Mouse (Mus musculus) liver, embryonic 14.5 days (tissue): ENCODE measurements at regions not wholly inside any gene's neighbourhood (a gene's known extent, or its start where the extent isn't known, plus 50 kb on each side); places are given as distances from the start of the nearest gene placed in this dataset.

Experiments
- ATAC-seq: fragments of 200-750 bp; cut with Nextera tagmentation; 2 replicates; pipeline ENCODE4 v1.8.0; 2017; ENCODE audit warnings: moderate number of reproducible peaks, mild to moderate bottlenecking, moderate library complexity; ENCODE audit not compliant: insufficient read depth
- DNase-seq, 3 experiments: peaks; one replicate each; pipeline ENCODE4 v3.0.0-alpha.2; 2012 to 2013; ENCODE audit warnings: low read depth in 3 of 3, low spot score in 3 of 3
- H3K27ac ChIP-seq: fragments of 300-500 bp; sonication (generic); 2 replicates; pipeline ENCODE4 v1.5.1; 2014; ENCODE audit warnings: moderate library complexity, mild to moderate bottlenecking, control low read depth, inconsistent platforms
- H3K27me3 ChIP-seq: fragments of 300-500 bp; sonication (generic); 2 replicates; pipeline ENCODE4 v1.6.1; 2014; ENCODE audit warnings: mild to moderate bottlenecking, low read length, moderate library complexity; ENCODE audit not compliant: control insufficient read depth, insufficient read depth
- H3K36me3 ChIP-seq: fragments of 300-500 bp; sonication (generic); replicated peaks from 2 replicates; pipeline ENCODE4 v1.6.1; 2014; ENCODE audit warnings: low read depth; ENCODE audit not compliant: control insufficient read depth, insufficient read depth
- H3K4me1 ChIP-seq, 2 experiments: fragments of 200-500 bp in 1 of 2; fragments of 300-500 bp in 1 of 2; sonication (generic) in 1 of 2; replicated peaks; 2 replicates each; pipeline ENCODE4 v1.6.1; 2012 to 2014; ENCODE audit warnings: antibody characterized with exemption in 1 of 2, inconsistent platforms in 1 of 2, low read length in 1 of 2; ENCODE audit not compliant: control insufficient read depth in 2 of 2, insufficient read depth in 2 of 2
- H3K4me2 ChIP-seq: fragments of 300-500 bp; sonication (generic); 2 replicates; pipeline ENCODE4 v1.6.1; 2014; ENCODE audit warnings: low read depth, mild to moderate bottlenecking, control low read depth, moderate library complexity
- H3K4me3 ChIP-seq, 2 experiments: fragments of 200-500 bp in 1 of 2; fragments of 300-500 bp in 1 of 2; sonication (generic) in 1 of 2; 2 replicates each; pipeline ENCODE4 v1.5.1; 2012 to 2014; ENCODE audit warnings: low read depth in 2 of 2, low read length in 2 of 2, mild to moderate bottlenecking in 2 of 2, control low read depth in 1 of 2, inconsistent platforms in 1 of 2, moderate library complexity in 1 of 2; ENCODE audit not compliant: insufficient read depth in 1 of 2
- H3K9ac ChIP-seq: fragments of 300-500 bp; sonication (generic); replicated peaks from 2 replicates; pipeline ENCODE4 v1.6.1; 2014; ENCODE audit warnings: mild to moderate bottlenecking, control low read depth, moderate library complexity
- H3K9me3 ChIP-seq: fragments of 300-500 bp; sonication (generic); 2 replicates; pipeline ENCODE4 v1.6.1; 2016; ENCODE audit warnings: low read length, mixed read lengths; ENCODE audit not compliant: control insufficient read depth
- CTCF ChIP-seq: IDR thresholded peaks from 2 replicates; pipeline ENCODE4 v1.5.1; 2016; ENCODE audit warnings: antibody characterized with exemption, low read depth, control low read depth
- EP300 ChIP-seq: IDR thresholded peaks from 2 replicates; pipeline ENCODE4 v1.6.1; 2016; ENCODE audit warnings: antibody characterized with exemption, low read depth
- WGBS: fragments of 180-500 bp; shearing (Covaris S2); extraction: QIAGEN DNeasy Blood & Tissue Kit; methylation state at CpG from one replicate; pipeline ENCODE4 v1.1.7; 2014; ENCODE audit not compliant: insufficient replicate concordance; 5-methylcytosine and 5-hydroxymethylcytosine counted together

DNA sequence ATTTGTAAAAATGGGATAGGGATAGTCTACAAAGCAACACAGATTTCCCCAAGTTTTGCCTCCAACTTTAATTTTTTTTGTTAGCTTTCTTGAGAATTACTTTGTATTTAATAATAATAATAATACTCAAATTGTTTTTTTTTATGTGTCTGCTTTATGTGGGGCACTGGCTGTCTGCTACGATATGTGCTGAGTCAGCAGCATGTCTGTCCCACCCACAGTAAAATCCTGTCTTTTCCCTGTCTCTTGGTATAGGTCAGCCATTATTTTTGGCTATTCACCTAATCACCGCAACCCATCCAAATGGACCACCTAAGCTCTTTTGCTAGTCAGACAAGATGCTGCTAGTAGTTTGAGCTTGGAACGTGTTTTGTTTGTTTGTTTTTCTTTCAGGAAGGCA lies 473.0 kb downstream of the Hs3st4 start:
- Histone ChIP-seq H3K4me1 (no peaks in the 10 kb centered on the region), H3K9ac (no peak overlapping the region), H3K27me3 (no peaks in the 10 kb centered on the region), H3K27ac (no peak overlapping the region), H3K4me3 (no peak overlapping the region), H3K9me3 (no peaks in the 10 kb centered on the region), H3K36me3 (no peaks in the 10 kb centered on the region), H3K4me2 (no peak overlapping the region)
- DNase-seq (no peak), ATAC-seq (no peak)
- no peak for TF ChIP-seq CTCF
- no peak for TF ChIP-seq EP300
- 60% methylated on average over 3 of the region's 3 CpGs for WGBS

DNA sequence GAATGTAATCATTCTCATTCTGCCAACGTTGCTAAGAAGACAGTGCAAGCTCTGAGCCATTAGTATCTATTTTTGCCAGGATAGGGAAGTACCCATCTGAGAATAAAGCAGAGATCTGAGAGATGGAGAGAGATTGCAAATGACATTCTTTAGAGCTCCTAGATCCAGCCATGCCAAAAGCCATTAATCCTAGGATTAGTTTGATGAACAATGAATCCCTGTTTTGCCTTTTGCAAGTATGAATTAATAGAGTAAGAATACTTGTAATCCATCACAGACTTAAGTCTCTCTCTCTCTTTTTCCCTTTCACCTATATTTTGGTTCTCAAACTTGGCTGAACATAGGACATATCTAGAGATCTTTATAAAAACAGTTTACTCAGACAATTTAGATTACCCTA lies 504.7 kb downstream of the Hs3st4 start:
- WGBS = 35% methylated on average over 1 of the region's 1 CpGs
- no peak overlapping the region for H3K27ac ChIP-seq
- DNase-seq (no peak), ATAC-seq (no peak)
- no peaks in the 10 kb centered on the region for H3K36me3 ChIP-seq
- no peak overlapping the region for H3K4me2 ChIP-seq
- H3K4me3 ChIP-seq = no peak overlapping the region
- no peak overlapping the region for H3K9ac ChIP-seq
- TF ChIP-seq CTCF = no peak
- no peak for TF ChIP-seq EP300
- H3K9me3 ChIP-seq = no peaks in the 10 kb centered on the region
- H3K27me3 ChIP-seq = no peaks in the 10 kb centered on the region
- peaks cover 0 to 3% of the 10 kb centered on the region in 2 experiments; a peak in 1 of 4 replicates for H3K4me1 ChIP-seq

GRCm38 (mm10) chr7:124491109-124491793 lies 508.6 kb downstream of the Hs3st4 start:
- H3K36me3 ChIP-seq = no peaks in the 10 kb centered on the region
- no peak overlapping the region for H3K4me2 ChIP-seq
- no peak overlapping the region for H3K4me3 ChIP-seq
- whole genome bisulfite sequencing = 39% methylated on average over 3 of the region's 3 CpGs
- H3K9ac ChIP-seq = no peak overlapping the region
- no peak for ATAC-seq
- H3K27me3 ChIP-seq = no peaks in the 10 kb centered on the region
- peak in 2 of 3 experiments; percentile 9 to 18 for DNase-seq
- H3K9me3 ChIP-seq = no peaks in the 10 kb centered on the region
- TF ChIP-seq EP300 (no peak), CTCF (no peak)
- no peak overlapping the region for H3K27ac ChIP-seq
- peaks cover 0 to 3% of the 10 kb centered on the region in 2 experiments; a peak in 1 of 4 replicates for H3K4me1 ChIP-seq

- H3K36me3 ChIP-seq = no peaks in the 10 kb centered on the region
- DNase-seq = no peak
- no peaks in the 10 kb centered on the region for H3K9me3 ChIP-seq
- H3K4me2 ChIP-seq = no peak overlapping the region
- H3K4me1 ChIP-seq = peaks cover 0 to 3% of the 10 kb centered on the region in 2 experiments; a peak in 1 of 4 replicates
- H3K4me3 ChIP-seq = no peak overlapping the region
- H3K27me3 ChIP-seq = no peaks in the 10 kb centered on the region
- TF ChIP-seq CTCF (no peak), EP300 (no peak)
- H3K9ac ChIP-seq = no peak overlapping the region
- no peak overlapping the region for H3K27ac ChIP-seq
- WGBS = 71% methylated on average over 3 of the region's 3 CpGs
- ATAC-seq = no peak
Observed at GRCm38 (mm10) chr7:124491851-124492390, 509.3 kb downstream of the Hs3st4 start.

- TF ChIP-seq EP300 (no peak), CTCF (no peak)
- WGBS = 43% methylated on average over 3 of the region's 3 CpGs
- Histone ChIP-seq H3K9ac (no peak overlapping the region), H3K4me2 (no peak overlapping the region), H3K4me3 (no peak overlapping the region), H3K4me1 (no peaks in the 10 kb centered on the region), H3K9me3 (no peaks in the 10 kb centered on the region), H3K27ac (no peak overlapping the region), H3K27me3 (no peaks in the 10 kb centered on the region), H3K36me3 (no peaks in the 10 kb centered on the region)
- no peak for ATAC-seq
- DNase-seq = no peak
Observed at GRCm38 (mm10) chr7:124500636-124501035, 518.0 kb downstream of the Hs3st4 start.
